Mouse (Mus musculus): ENCODE data around the gene Hs1bp3.

DNA sequence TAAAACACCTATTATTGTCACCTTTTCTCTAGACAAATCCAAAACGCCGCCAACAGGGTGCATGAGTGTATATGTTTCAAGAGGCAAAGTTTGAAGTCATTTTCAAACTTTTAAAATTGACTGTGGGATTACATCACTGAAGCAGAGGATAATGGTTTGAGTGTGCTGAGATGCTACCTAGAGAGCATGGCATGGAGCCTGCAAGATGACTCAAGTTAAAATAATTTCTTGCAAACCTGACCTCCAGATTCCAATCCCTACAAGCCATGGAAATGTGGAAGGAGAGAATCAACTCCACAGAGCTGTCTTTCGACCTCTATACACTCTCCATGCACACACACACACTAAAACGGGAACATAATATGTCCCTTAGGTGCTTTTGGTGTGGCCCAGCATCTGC lies 966 bp upstream of the Hs1bp3 start:
- TF ChIP-seq CTCF (IDR thresholded peaks at IDR 0.05; ENCODE audit: insufficient read depth, low read depth, low read length) (no peak), POLR2A (IDR thresholded peaks at IDR 0.05; ENCODE audit: insufficient read depth, low read depth, low read length) (no peak)
